Mouse (Mus musculus) forebrain, postnatal 0 days (tissue): ENCODE results near the gene Dclre1b. TPM values are rescaled to one million over a fixed set of nuclear protein-coding genes. Genes with fewer than 3 reads are reported as not detected.

Source experiments
- ATAC-seq: fragments of 200-750 bp; cut with Nextera tagmentation; 2 replicates; pipeline ENCODE4 v1.8.0; 2017; ENCODE audit warnings: mild to moderate bottlenecking, moderate library complexity
- DNase-seq: peaks from one replicate; pipeline ENCODE4 v3.0.0-alpha.2; 2015
- H3K27ac ChIP-seq: fragments of 300-500 bp; sonication (generic); 2 replicates; pipeline ENCODE4 v1.5.1; 2014; ENCODE audit warnings: low read depth, mild to moderate bottlenecking, antibody characterized with exemption, low read length, moderate library complexity, mixed read lengths
- H3K27me3 ChIP-seq: fragments of 300-500 bp; sonication (generic); 2 replicates; pipeline ENCODE4 v1.6.1; 2014; ENCODE audit warnings: mild to moderate bottlenecking, low read length, mixed read lengths; ENCODE audit not compliant: insufficient read depth
- H3K36me3 ChIP-seq: fragments of 300-500 bp; sonication (generic); 2 replicates; pipeline ENCODE4 v1.6.1; 2014; ENCODE audit warnings: mild to moderate bottlenecking, moderate library complexity; ENCODE audit not compliant: insufficient read depth
- H3K4me1 ChIP-seq: fragments of 300-500 bp; sonication (generic); 2 replicates; pipeline ENCODE4 v1.6.1; 2014; ENCODE audit warnings: antibody characterized with exemption; ENCODE audit not compliant: insufficient read depth
- H3K4me2 ChIP-seq: fragments of 300-500 bp; sonication (generic); 2 replicates; pipeline ENCODE4 v1.6.1; 2014; ENCODE audit warnings: low read depth, mild to moderate bottlenecking, moderate library complexity
- H3K4me3 ChIP-seq: fragments of 300-500 bp; sonication (generic); 2 replicates; pipeline ENCODE4 v1.5.1; 2014; ENCODE audit warnings: low read depth, low read length, mixed read lengths
- H3K9ac ChIP-seq: fragments of 300-500 bp; sonication (generic); 2 replicates; pipeline ENCODE4 v1.6.1; 2014; ENCODE audit warnings: mild to moderate bottlenecking
- H3K9me3 ChIP-seq: fragments of 300-500 bp; sonication (generic); 2 replicates; pipeline ENCODE4 v1.6.1; 2016; ENCODE audit warnings: low read length
- CTCF ChIP-seq: sonication (generic); IDR thresholded peaks from 2 replicates; pipeline ENCODE4 v1.5.1; 2016; ENCODE audit warnings: antibody characterized with exemption, control low read depth, low read depth
- WGBS: fragments of 180-500 bp; shearing (Covaris S2); extraction: QIAGEN DNeasy Blood & Tissue Kit; methylation state at CpG from one replicate; pipeline ENCODE4 v1.1.7; 2014; 5-methylcytosine and 5-hydroxymethylcytosine counted together
- polyA plus RNA-seq: library from polyadenylated mRNA; unstranded; fragments of >200 nt; fragmentation: Nextera tagmentation; extraction: Ambion mirVana; gene quantifications from 2 replicates; pipeline ENCODE4 v1.2.1, GENCODE M21; 2015
- total RNA-seq: library from RNA; depleted of rRNA; stranded (reverse); fragments of >200 nt; gene quantifications from 2 replicates; pipeline ENCODE4 v1.2.3, GENCODE M21; 2014; rRNA removed

The Dclre1b gene
- total and polyA plus RNA-seq, 2 experiments from 2014 or later = 5.2 to 20.5 TPM

GRCm38 (mm10) chr3:103751558-103751957 lies 57.7 kb downstream of the Dclre1b start:
- no peak for TF ChIP-seq CTCF
- Histone ChIP-seq H3K27me3 (no peaks in the 10 kb centered on the region), H3K9me3 (no peaks in the 10 kb centered on the region), H3K27ac (no peak overlapping the region), H3K4me2 (no peak overlapping the region), H3K4me3 (no peak overlapping the region), H3K9ac (no peak overlapping the region), H3K4me1 (no peaks in the 10 kb centered on the region), H3K36me3 (peaks cover 54% of the 10 kb centered on the region)
- WGBS = 66% methylated on average over 2 of the region's 2 CpGs
- DNase-seq (no peak), ATAC-seq (no peak)

Other genes starting within 250 kb of the Dclre1b start
- gene Syt6, start 234.2 kb downstream of the Dclre1b start, total RNA-seq = 43.3 and 44.2 TPM in 2 replicates
- gene Syt6, start 234.2 kb downstream of the Dclre1b start, polyA plus RNA-seq = 21.0 and 22.2 TPM in 2 replicates
- gene Atg4a-ps, start 163.4 kb downstream of the Dclre1b start, total RNA-seq = 0.29 TPM in 1 of 2 replicates, not detected in the other
- 0.09 and 0.33 TPM in 2 replicates for gene Atg4a-ps, start 163.4 kb downstream of the Dclre1b start, polyA plus RNA-seq
- 5.3 and 7.9 TPM in 2 replicates for gene Olfml3, start 71.4 kb downstream of the Dclre1b start, total RNA-seq
- 5.5 and 6.4 TPM in 2 replicates for gene Olfml3, start 71.4 kb downstream of the Dclre1b start, polyA plus RNA-seq
- not detected in 2 replicates for gene Gm10964, start 70.1 kb downstream of the Dclre1b start, total RNA-seq
- not detected in 2 replicates for gene Gm10964, start 70.1 kb downstream of the Dclre1b start, polyA plus RNA-seq
- 36.1 and 47.4 TPM in 2 replicates for gene Hipk1, start 17.9 kb downstream of the Dclre1b start, total RNA-seq
- 4.2 and 5.6 TPM in 2 replicates for gene Hipk1, start 17.9 kb downstream of the Dclre1b start, polyA plus RNA-seq
- gene Ap4b1, start 76 bp upstream of the Dclre1b start, total RNA-seq = 22.1 and 26.1 TPM in 2 replicates
- 14.8 and 17.2 TPM in 2 replicates for gene Ap4b1, start 76 bp upstream of the Dclre1b start, polyA plus RNA-seq
- 0.29 and 1.0 TPM in 2 replicates for gene Gm43064, start 129 bp upstream of the Dclre1b start, total RNA-seq
- 0.08 TPM in 2 replicates for gene Gm43064, start 129 bp upstream of the Dclre1b start, polyA plus RNA-seq
- not detected in 2 replicates for gene Bcl2l15, start 23.2 kb upstream of the Dclre1b start, total RNA-seq
- gene Bcl2l15, start 23.2 kb upstream of the Dclre1b start, polyA plus RNA-seq = not detected in 2 replicates
- gene Ptpn22, start 50.4 kb upstream of the Dclre1b start, total RNA-seq = 0.19 and 0.46 TPM in 2 replicates
- 0.43 and 0.46 TPM in 2 replicates for gene Ptpn22, start 50.4 kb upstream of the Dclre1b start, polyA plus RNA-seq
- 29.9 and 36.6 TPM in 2 replicates for gene Rsbn1, start 104.7 kb upstream of the Dclre1b start, total RNA-seq
- gene Rsbn1, start 104.7 kb upstream of the Dclre1b start, polyA plus RNA-seq = 14.6 and 19.2 TPM in 2 replicates
- gene Phtf1, start 158.7 kb upstream of the Dclre1b start, total RNA-seq = 25.9 and 31.2 TPM in 2 replicates
- 12.1 and 15.3 TPM in 2 replicates for gene Phtf1, start 158.7 kb upstream of the Dclre1b start, polyA plus RNA-seq